Mouse (Mus musculus) brain, embryonic 14.5 days (tissue): ENCODE measurements around the gene Fbxw16.
"Not testable (repeated sequence)": the region's sequence is repeated elsewhere in the genome, so short reads cannot be mapped to it uniquely, and the experiment has no call there.

Source experiments
- CTCF ChIP-seq: fragments of 200-500 bp; IDR thresholded peaks from 2 replicates; pipeline ENCODE4 v1.5.1; 2012; ENCODE audit warnings: inconsistent platforms, mild to moderate bottlenecking, moderate library complexity, borderline replicate concordance; ENCODE audit not compliant: insufficient read depth, insufficient read length; ENCODE audit errors: extremely low read depth
- POLR2A ChIP-seq: fragments of 200-500 bp; IDR thresholded peaks from 2 replicates; pipeline ENCODE4 v1.6.1; 2012; ENCODE audit warnings: mild to moderate bottlenecking, inconsistent platforms, borderline replicate concordance; ENCODE audit not compliant: poor library complexity, insufficient read depth, insufficient read length, severe bottlenecking; ENCODE audit errors: extremely low read depth

GRCm38 (mm10) chr9:109404196-109404595 lies 44.7 kb downstream of the Fbxw16 start, which contains the start of gene Fbxw22:
- TF ChIP-seq CTCF, POLR2A: not testable (repeated sequence)
